Mouse (Mus musculus): Measurements from ENCODE around the gene Kalrn. TPM values are rescaled to one million over a fixed set of nuclear protein-coding genes. Genes with fewer than 3 reads are reported as not detected.

The Kalrn gene
- polyA plus RNA-seq, 1 experiment from 2014 or later, result 23.0 TPM

DNA sequence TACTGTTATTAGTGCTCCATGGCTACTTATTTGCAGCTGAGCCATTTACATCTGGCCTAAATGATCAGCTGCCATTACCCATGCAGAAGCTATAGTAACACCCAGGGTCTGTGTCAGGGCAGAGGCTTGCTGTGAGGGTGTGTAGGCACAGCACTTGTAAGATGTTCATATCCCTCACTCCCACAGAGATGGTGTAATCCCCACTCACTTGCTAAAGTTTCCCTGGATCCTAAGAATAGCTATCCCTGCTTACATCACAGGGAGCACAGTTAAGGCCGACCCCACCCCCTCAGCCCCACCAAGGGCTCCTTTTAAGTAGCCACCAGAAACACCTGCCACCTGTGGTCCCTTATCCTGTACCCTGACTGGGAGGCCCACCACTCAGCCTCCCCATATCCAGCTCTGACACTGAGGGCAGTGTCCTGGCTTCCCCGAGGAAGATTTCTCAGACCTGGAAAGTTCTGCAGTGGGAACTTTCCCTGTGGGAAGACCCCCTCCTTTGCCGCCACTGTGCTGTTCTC is 83.5 kb downstream of the Kalrn start:
- ATAC-seq (replicated peaks; ENCODE audit: insufficient number of reproducible peaks, low FRiP score, low TSS enrichment), result no peak
- H3K9ac ChIP-seq (ENCODE audit: low read depth, low read length), result no peak overlapping the region
- H3K4me3 ChIP-seq (ENCODE audit: low read depth, low read length), result no peak overlapping the region
- H3K27me3 ChIP-seq (ENCODE audit: control insufficient read depth, insufficient read depth, low read length), result no peaks in the 10 kb centered on the region
- no peak overlapping the region for H3K4me2 ChIP-seq
- WGBS (ENCODE audit: insufficient replicate concordance), result 34% methylated on average over 3 of the region's 3 CpGs
- H3K9me3 ChIP-seq (replicated peaks; ENCODE audit: control insufficient read depth, low read length), result no peaks in the 10 kb centered on the region
- H3K27ac ChIP-seq (ENCODE audit: low read depth, low read length), result no peak overlapping the region
- H3K4me1 ChIP-seq (ENCODE audit: control insufficient read depth, insufficient read depth, low read length), result peaks cover 30% of the 10 kb centered on the region
- no peaks in the 10 kb centered on the region for H3K36me3 ChIP-seq (ENCODE audit: control insufficient read depth, insufficient read depth, low read length)

DNA sequence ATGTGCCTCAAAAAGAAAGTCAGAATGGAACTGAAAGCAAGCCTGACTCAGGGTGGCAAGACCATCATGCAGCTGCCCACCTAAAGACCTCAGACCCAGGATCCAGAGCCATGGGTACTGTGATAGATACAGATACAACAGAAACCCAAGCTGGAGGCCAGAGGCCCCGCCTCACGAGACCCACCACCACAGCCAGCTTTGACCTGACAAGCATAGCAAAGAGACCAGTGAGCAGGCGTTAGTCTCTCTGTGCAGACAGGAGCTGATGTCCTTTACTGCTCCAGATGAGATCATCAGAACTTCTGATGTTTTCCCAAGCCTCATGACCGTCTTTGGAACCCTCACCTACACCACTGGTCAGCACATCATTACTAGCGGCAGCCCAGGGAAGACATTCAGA is 85.5 kb downstream of the Kalrn start:
- ATAC-seq (replicated peaks; ENCODE audit: insufficient number of reproducible peaks, low FRiP score, low TSS enrichment), result no peak

DNA sequence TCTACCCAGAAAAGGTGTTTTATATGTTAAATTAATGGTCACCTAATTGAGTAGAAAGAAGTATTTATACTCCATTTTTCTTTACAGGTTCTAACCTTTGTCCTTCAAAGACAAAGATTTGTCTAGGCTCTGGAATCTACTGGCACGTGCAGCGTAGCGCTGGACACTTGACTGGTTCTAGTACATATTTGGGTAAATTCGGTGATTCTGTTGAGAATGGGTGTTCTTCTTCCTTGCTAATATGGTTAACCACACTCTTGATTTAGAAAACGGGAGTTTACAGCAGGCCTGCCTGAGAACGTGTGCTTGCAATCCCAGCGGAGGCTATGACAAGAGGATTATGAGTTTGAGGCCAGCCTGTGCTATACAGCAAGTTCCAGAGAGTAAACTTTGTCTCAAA is 86.1 kb downstream of the Kalrn start:
- Histone ChIP-seq H3K9me3 (replicated peaks; ENCODE audit: control insufficient read depth, low read length) (no peaks in the 10 kb centered on the region), H3K27ac (ENCODE audit: low read depth, low read length) (no peak overlapping the region), H3K27me3 (ENCODE audit: control insufficient read depth, insufficient read depth, low read length) (no peaks in the 10 kb centered on the region), H3K36me3 (ENCODE audit: control insufficient read depth, insufficient read depth, low read length) (no peaks in the 10 kb centered on the region), H3K4me1 (ENCODE audit: control insufficient read depth, insufficient read depth, low read length) (peaks cover 32% of the 10 kb centered on the region), H3K4me2 (no peak overlapping the region), H3K4me3 (ENCODE audit: low read depth, low read length) (no peak overlapping the region), H3K9ac (ENCODE audit: low read depth, low read length) (no peak overlapping the region)
- WGBS (ENCODE audit: insufficient replicate concordance), result 85% methylated on average over 7 of the region's 7 CpGs
- ATAC-seq (replicated peaks; ENCODE audit: insufficient number of reproducible peaks, low FRiP score, low TSS enrichment), result no peak

More for the DNA sequence above, 85.5 kb downstream of the Kalrn start:
- Histone ChIP-seq H3K4me2 (no peak overlapping the region), H3K36me3 (ENCODE audit: control insufficient read depth, insufficient read depth, low read length) (no peaks in the 10 kb centered on the region), H3K9me3 (replicated peaks; ENCODE audit: control insufficient read depth, low read length) (no peaks in the 10 kb centered on the region), H3K27ac (ENCODE audit: low read depth, low read length) (no peak overlapping the region), H3K27me3 (ENCODE audit: control insufficient read depth, insufficient read depth, low read length) (no peaks in the 10 kb centered on the region), H3K9ac (ENCODE audit: low read depth, low read length) (no peak overlapping the region), H3K4me1 (ENCODE audit: control insufficient read depth, insufficient read depth, low read length) (peaks cover 32% of the 10 kb centered on the region), H3K4me3 (ENCODE audit: low read depth, low read length) (no peak overlapping the region)
- 86% methylated on average over 5 of the region's 5 CpGs for WGBS (ENCODE audit: insufficient replicate concordance)

DNA sequence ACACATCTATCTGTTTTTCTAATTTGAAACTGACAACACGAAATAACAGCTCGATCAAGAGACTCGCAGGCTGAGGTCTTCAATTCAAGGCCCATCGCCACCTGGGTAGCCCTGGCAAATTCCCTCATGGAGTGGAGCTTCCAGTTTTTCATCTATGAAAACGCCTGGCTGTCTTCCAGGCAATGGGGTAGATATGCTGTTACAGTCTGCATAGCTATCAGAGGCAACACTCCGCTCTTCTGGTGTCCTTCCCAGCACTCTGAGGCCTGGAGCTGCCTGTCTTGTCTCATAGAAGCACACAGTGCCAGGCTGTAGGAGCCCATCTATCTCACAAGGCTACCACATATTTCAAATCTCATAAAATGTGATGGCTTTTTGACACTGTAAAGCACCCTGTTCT is 87.8 kb downstream of the Kalrn start:
- peaks cover 29% of the 10 kb centered on the region for H3K4me1 ChIP-seq (ENCODE audit: control insufficient read depth, insufficient read depth, low read length)
- no peaks in the 10 kb centered on the region for H3K36me3 ChIP-seq (ENCODE audit: control insufficient read depth, insufficient read depth, low read length)
- H3K9me3 ChIP-seq (replicated peaks; ENCODE audit: control insufficient read depth, low read length), result no peaks in the 10 kb centered on the region
- no peak for ATAC-seq (replicated peaks; ENCODE audit: insufficient number of reproducible peaks, low FRiP score, low TSS enrichment)
- no peaks in the 10 kb centered on the region for H3K27me3 ChIP-seq (ENCODE audit: control insufficient read depth, insufficient read depth, low read length)
- no peak overlapping the region for H3K4me3 ChIP-seq (ENCODE audit: low read depth, low read length)
- 52% methylated on average over 6 of the region's 6 CpGs for WGBS (ENCODE audit: insufficient replicate concordance)
- no peak overlapping the region for H3K4me2 ChIP-seq
- H3K9ac ChIP-seq (ENCODE audit: low read depth, low read length), result no peak overlapping the region
- H3K27ac ChIP-seq (ENCODE audit: low read depth, low read length), result peak overlapping the region; percentile 70

DNA sequence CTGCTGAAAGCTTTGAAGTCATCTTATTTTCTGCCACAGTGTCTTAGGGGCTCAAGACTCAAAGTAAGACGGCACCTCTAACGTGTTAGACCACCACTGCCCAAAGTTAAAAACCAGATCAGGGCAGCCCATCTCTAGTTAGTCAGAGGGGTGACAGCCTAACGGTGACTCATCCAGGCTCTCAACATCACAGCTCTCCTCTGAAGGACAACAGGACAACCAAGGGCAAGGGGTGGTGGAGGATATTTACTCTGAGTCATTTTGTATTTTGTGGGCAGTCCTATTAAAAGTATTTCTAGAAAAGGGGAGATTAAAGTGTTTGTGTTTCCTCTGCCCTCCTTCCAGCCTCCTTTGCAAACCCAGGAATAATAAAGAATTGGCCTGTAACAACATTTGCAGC is 88.4 kb downstream of the Kalrn start:
- Histone ChIP-seq H3K9me3 (replicated peaks; ENCODE audit: control insufficient read depth, low read length) (no peaks in the 10 kb centered on the region), H3K27me3 (ENCODE audit: control insufficient read depth, insufficient read depth, low read length) (no peaks in the 10 kb centered on the region), H3K27ac (ENCODE audit: low read depth, low read length) (peak overlapping the region; percentile 70), H3K4me1 (ENCODE audit: control insufficient read depth, insufficient read depth, low read length) (peaks cover 23% of the 10 kb centered on the region), H3K9ac (ENCODE audit: low read depth, low read length) (no peak overlapping the region), H3K36me3 (ENCODE audit: control insufficient read depth, insufficient read depth, low read length) (no peaks in the 10 kb centered on the region), H3K4me3 (ENCODE audit: low read depth, low read length) (no peak overlapping the region), H3K4me2 (no peak overlapping the region)
- ATAC-seq (replicated peaks; ENCODE audit: insufficient number of reproducible peaks, low FRiP score, low TSS enrichment), result no peak
- WGBS (ENCODE audit: insufficient replicate concordance), result 24% methylated on average over 3 of the region's 3 CpGs

DNA sequence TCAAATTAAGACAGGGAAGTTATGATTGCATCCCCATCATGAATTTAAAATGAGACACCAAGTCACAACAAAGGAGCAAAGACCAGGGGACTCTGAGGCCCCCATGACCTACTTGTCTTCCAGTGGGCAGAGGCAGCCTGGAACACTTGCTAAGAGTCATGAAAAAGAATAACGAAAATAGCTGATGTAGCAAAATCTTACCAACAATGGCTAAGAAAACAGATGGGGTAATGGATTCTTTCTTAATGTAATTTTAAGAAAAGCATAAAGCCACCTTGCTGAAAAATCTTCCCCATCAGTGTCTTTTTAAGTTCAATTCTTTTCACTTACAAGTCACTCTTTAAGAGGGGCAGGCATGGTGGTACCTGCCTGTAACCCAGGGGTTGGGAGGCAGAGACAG is 89.1 kb downstream of the Kalrn start:
- H3K27me3 ChIP-seq (ENCODE audit: control insufficient read depth, insufficient read depth, low read length), result no peaks in the 10 kb centered on the region
- 74% methylated on average over 1 of the region's 1 CpGs for WGBS (ENCODE audit: insufficient replicate concordance)
- H3K9me3 ChIP-seq (replicated peaks; ENCODE audit: control insufficient read depth, low read length), result no peaks in the 10 kb centered on the region
- no peak for ATAC-seq (replicated peaks; ENCODE audit: insufficient number of reproducible peaks, low FRiP score, low TSS enrichment)
- no peak overlapping the region for H3K4me2 ChIP-seq
- H3K9ac ChIP-seq (ENCODE audit: low read depth, low read length), result no peak overlapping the region
- H3K36me3 ChIP-seq (ENCODE audit: control insufficient read depth, insufficient read depth, low read length), result no peaks in the 10 kb centered on the region
- no peak overlapping the region for H3K4me3 ChIP-seq (ENCODE audit: low read depth, low read length)
- H3K27ac ChIP-seq (ENCODE audit: low read depth, low read length), result no peak overlapping the region
- peaks cover 21% of the 10 kb centered on the region for H3K4me1 ChIP-seq (ENCODE audit: control insufficient read depth, insufficient read depth, low read length)

DNA sequence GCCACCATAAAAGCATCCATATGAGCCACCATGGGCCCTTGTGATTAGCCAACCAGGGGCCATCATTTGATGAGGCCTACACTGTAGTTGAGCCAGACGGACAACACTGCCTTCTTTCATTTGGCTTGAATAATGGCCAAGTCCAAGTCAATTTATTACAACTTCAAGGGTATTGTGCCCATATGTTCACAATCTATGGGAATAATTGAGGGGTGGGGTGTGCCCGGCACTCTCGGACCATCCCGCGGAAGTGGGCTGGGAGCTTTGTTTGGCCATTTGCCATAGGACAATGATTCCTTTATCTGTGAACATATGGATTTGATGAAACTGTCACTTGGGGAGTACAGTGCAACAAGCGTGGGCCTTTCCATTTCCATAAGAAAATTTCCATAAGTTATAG is 89.6 kb downstream of the Kalrn start:
- Histone ChIP-seq H3K9ac (ENCODE audit: low read depth, low read length) (no peak overlapping the region), H3K36me3 (ENCODE audit: control insufficient read depth, insufficient read depth, low read length) (no peaks in the 10 kb centered on the region), H3K4me2 (no peak overlapping the region), H3K9me3 (replicated peaks; ENCODE audit: control insufficient read depth, low read length) (no peaks in the 10 kb centered on the region), H3K4me3 (ENCODE audit: low read depth, low read length) (no peak overlapping the region), H3K27me3 (ENCODE audit: control insufficient read depth, insufficient read depth, low read length) (no peaks in the 10 kb centered on the region), H3K4me1 (ENCODE audit: control insufficient read depth, insufficient read depth, low read length) (peaks cover 21% of the 10 kb centered on the region), H3K27ac (ENCODE audit: low read depth, low read length) (no peak overlapping the region)
- no peak for ATAC-seq (replicated peaks; ENCODE audit: insufficient number of reproducible peaks, low FRiP score, low TSS enrichment)
- WGBS (ENCODE audit: insufficient replicate concordance), result 85% methylated on average over 6 of the region's 6 CpGs

DNA sequence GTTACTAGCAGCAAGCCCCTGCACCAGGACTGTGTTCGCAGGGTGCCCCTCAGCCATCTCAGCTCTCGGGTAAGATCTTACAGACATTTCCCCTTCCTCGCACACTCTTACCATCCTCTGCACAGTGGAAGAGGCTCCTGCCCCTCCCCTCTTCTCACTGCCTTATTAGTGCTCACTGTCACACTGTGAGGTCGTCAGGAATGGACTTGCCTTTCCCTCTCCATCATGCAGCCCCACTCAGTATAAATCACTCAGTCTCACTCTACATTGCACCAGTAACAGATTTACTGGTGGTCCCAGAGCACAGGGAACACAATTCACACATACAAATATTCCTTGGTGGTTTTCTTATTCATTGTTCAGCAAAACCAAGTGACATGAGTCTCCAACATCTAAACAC is 98.6 kb downstream of the Kalrn start:
- Histone ChIP-seq H3K4me3 (ENCODE audit: low read depth, low read length) (no peak overlapping the region), H3K9me3 (replicated peaks; ENCODE audit: control insufficient read depth, low read length) (no peaks in the 10 kb centered on the region), H3K27ac (ENCODE audit: low read depth, low read length) (no peak overlapping the region), H3K9ac (ENCODE audit: low read depth, low read length) (no peak overlapping the region), H3K27me3 (ENCODE audit: control insufficient read depth, insufficient read depth, low read length) (no peaks in the 10 kb centered on the region), H3K4me2 (no peak overlapping the region), H3K4me1 (ENCODE audit: control insufficient read depth, insufficient read depth, low read length) (peaks cover 41% of the 10 kb centered on the region), H3K36me3 (ENCODE audit: control insufficient read depth, insufficient read depth, low read length) (no peaks in the 10 kb centered on the region)
- ATAC-seq (replicated peaks; ENCODE audit: insufficient number of reproducible peaks, low FRiP score, low TSS enrichment), result no peak
- WGBS (ENCODE audit: insufficient replicate concordance), result 60% methylated on average over 4 of the region's 4 CpGs

DNA sequence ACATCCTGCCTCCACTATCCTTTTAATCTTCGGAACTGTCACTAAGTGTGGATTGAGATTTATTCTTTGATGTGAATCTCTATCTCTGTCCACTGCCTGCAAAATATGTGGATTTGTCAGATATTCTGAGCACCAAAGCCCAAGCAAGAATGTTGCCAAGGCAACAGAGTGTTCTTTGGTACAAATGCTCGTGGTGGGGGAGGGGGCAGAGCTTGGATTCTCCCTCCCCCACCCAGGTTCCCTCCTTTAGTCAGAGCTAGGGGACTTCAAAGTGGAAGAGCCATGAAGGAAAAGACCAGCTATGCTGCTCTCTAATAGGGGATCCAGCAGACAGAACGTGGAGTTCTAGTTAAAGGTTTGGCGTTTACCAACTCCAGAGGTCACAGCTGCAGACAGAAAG is 99.4 kb downstream of the Kalrn start:
- ATAC-seq (replicated peaks; ENCODE audit: insufficient number of reproducible peaks, low FRiP score, low TSS enrichment), result no peak
- peaks cover 49% of the 10 kb centered on the region for H3K4me1 ChIP-seq (ENCODE audit: control insufficient read depth, insufficient read depth, low read length)
- 51% methylated on average over 4 of the region's 4 CpGs for WGBS (ENCODE audit: insufficient replicate concordance)
- no peak overlapping the region for H3K4me2 ChIP-seq
- H3K9me3 ChIP-seq (replicated peaks; ENCODE audit: control insufficient read depth, low read length), result no peaks in the 10 kb centered on the region
- no peaks in the 10 kb centered on the region for H3K36me3 ChIP-seq (ENCODE audit: control insufficient read depth, insufficient read depth, low read length)
- no peak overlapping the region for H3K27ac ChIP-seq (ENCODE audit: low read depth, low read length)
- H3K27me3 ChIP-seq (ENCODE audit: control insufficient read depth, insufficient read depth, low read length), result no peaks in the 10 kb centered on the region
- H3K4me3 ChIP-seq (ENCODE audit: low read depth, low read length), result no peak overlapping the region
- H3K9ac ChIP-seq (ENCODE audit: low read depth, low read length), result no peak overlapping the region

Measured in heart, embryonic 11.5 days (tissue).